Mouse (Mus musculus): Measurements from ENCODE around the gene Bnip2.
"Not testable (repeated sequence)": the region's sequence is repeated elsewhere in the genome, so short reads cannot be mapped to it uniquely, and the experiment has no call there.

Bnip2 gene

GRCm38 (mm10) chr9:70011537-70012407, 22.5 kb downstream of the Bnip2 start:
- DNase-seq = no peak

GRCm38 (mm10) chr9:70012408-70012901, 23.2 kb downstream of the Bnip2 start, which contains the start of gene Gtf2a2:
TSS of gene Gtf2a2 (plus strand) at chr9:70012550.
- peak; percentile 97 for DNase-seq

GRCm38 (mm10) chr9:70015632-70016031, 26.4 kb downstream of the Bnip2 start:
- DNase-seq = no peak

- DNase-seq = no peak
Measured at GRCm38 (mm10) chr9:70018879-70019278, 29.6 kb downstream of the Bnip2 start.

- DNase-seq = no peak
Measured at GRCm38 (mm10) chr9:70021610-70022009, 32.3 kb downstream of the Bnip2 start.

GRCm38 (mm10) chr9:70022083-70022482, 32.8 kb downstream of the Bnip2 start:
- DNase-seq = no peak

- not testable (repeated sequence) for DNase-seq
Measured at GRCm38 (mm10) chr9:70023615-70024014, 34.3 kb downstream of the Bnip2 start.

GRCm38 (mm10) chr9:70024648-70025047, 35.4 kb downstream of the Bnip2 start:
- DNase-seq = no peak

- DNase-seq = no peak
Measured at GRCm38 (mm10) chr9:70025365-70026012, 36.2 kb downstream of the Bnip2 start.

- DNase-seq = no peak
Measured at GRCm38 (mm10) chr9:70032167-70032566, 42.9 kb downstream of the Bnip2 start.

- no peak for DNase-seq
Measured at GRCm38 (mm10) chr9:70033056-70033455, 43.8 kb downstream of the Bnip2 start.

- no peak for DNase-seq
Measured at GRCm38 (mm10) chr9:70034702-70035101, 45.4 kb downstream of the Bnip2 start.

GRCm38 (mm10) chr9:70036646-70037045, 47.4 kb downstream of the Bnip2 start:
- peak; percentile 26 for DNase-seq

GRCm38 (mm10) chr9:70037988-70038387, 48.7 kb downstream of the Bnip2 start, which contains the start of gene Gcnt3:
TSS of gene Gcnt3 (minus strand) at chr9:70038088.
- DNase-seq = no peak

- DNase-seq = no peak
Measured at GRCm38 (mm10) chr9:70039597-70040385, 50.5 kb downstream of the Bnip2 start.

GRCm38 (mm10) chr9:70040570-70040969, 51.3 kb downstream of the Bnip2 start:
- peak; percentile 31 for DNase-seq

GRCm38 (mm10) chr9:70042137-70042536, 52.9 kb downstream of the Bnip2 start:
- no peak for DNase-seq

GRCm38 (mm10) chr9:70042935-70043334, 53.7 kb downstream of the Bnip2 start:
- DNase-seq = no peak

- no peak for DNase-seq
Measured at GRCm38 (mm10) chr9:70044865-70045264, 55.6 kb downstream of the Bnip2 start.

- DNase-seq = no peak
Measured at GRCm38 (mm10) chr9:70046255-70046654, 57.0 kb downstream of the Bnip2 start.

GRCm38 (mm10) chr9:70047839-70048238, 58.6 kb downstream of the Bnip2 start:
- DNase-seq = no peak

- DNase-seq = no peak
Measured at GRCm38 (mm10) chr9:70048280-70048679, 59.0 kb downstream of the Bnip2 start.
